Mouse (Mus musculus) gastrocnemius, adult 8-10 months (tissue): ENCODE results near the gene Psme2. TPM values are rescaled to one million over a fixed set of nuclear protein-coding genes. Genes with fewer than 3 reads are reported as not detected.

Experiments used
- DNase-seq, 2 experiments: peaks; one replicate each; pipeline ENCODE4 v3.0.0; 2022; ENCODE audit warnings: low spot score in 2 of 2
- total RNA-seq, 4 experiments: library from RNA; stranded (reverse); gene quantifications; 2 replicates each; pipeline ENCODE4 v1.2.4; 2022

Psme2 gene
- total RNA-seq, 4 experiments from 2014 or later, result 50.9 to 72.8 (median 62.7) TPM

GRCm38 (mm10) chr14:55570588-55570987 is 20.3 kb downstream of the Psme2 start:
- no peak for DNase-seq

GRCm38 (mm10) chr14:55567496-55567895 is 23.4 kb downstream of the Psme2 start:
- DNase-seq, result no peak

GRCm38 (mm10) chr14:55565748-55566147 is 25.2 kb downstream of the Psme2 start:
- no peak for DNase-seq

GRCm38 (mm10) chr14:55563249-55563648 is 27.7 kb downstream of the Psme2 start:
- no peak for DNase-seq

- DNase-seq, result no peak
These were observed 29.1 kb downstream of the Psme2 start for GRCm38 (mm10) chr14:55561860-55562259.

- DNase-seq, result peak; percentile 97
These were observed 30.5 kb downstream of the Psme2 start, which contains the start of gene A730061H03Rik for GRCm38 (mm10) chr14:55560202-55561073. Gene A730061H03Rik, minus strand, starts transcription at chr14:55560406.

GRCm38 (mm10) chr14:55559799-55560201 is 31.1 kb downstream of the Psme2 start, which contains the start of gene Dcaf11:
Gene Dcaf11, plus strand, starts transcription at chr14:55560006.
- peak; percentile 84 to 91 for DNase-seq

- DNase-seq, result no peak
These were observed 32.0 kb downstream of the Psme2 start for GRCm38 (mm10) chr14:55558740-55559448.

- DNase-seq, result no peak
These were observed 33.3 kb downstream of the Psme2 start for GRCm38 (mm10) chr14:55557587-55557986.

- peak; percentile 55 to 61 for DNase-seq
These were observed 33.9 kb downstream of the Psme2 start for GRCm38 (mm10) chr14:55557003-55557402.

GRCm38 (mm10) chr14:55555788-55556187 is 35.1 kb downstream of the Psme2 start:
- DNase-seq, result no peak

- no peak for DNase-seq
These were observed 36.3 kb downstream of the Psme2 start for GRCm38 (mm10) chr14:55554635-55555034.

- no peak for DNase-seq
These were observed 39.1 kb downstream of the Psme2 start for GRCm38 (mm10) chr14:55551794-55552193.

GRCm38 (mm10) chr14:55551347-55551746 is 39.6 kb downstream of the Psme2 start:
- no peak for DNase-seq

GRCm38 (mm10) chr14:55550191-55550590 is 40.7 kb downstream of the Psme2 start:
- no peak for DNase-seq

- no peak for DNase-seq
These were observed 46.6 kb downstream of the Psme2 start for GRCm38 (mm10) chr14:55544334-55544733.

- no peak for DNase-seq
These were observed 48.6 kb downstream of the Psme2 start for GRCm38 (mm10) chr14:55542268-55542667.

- peak; percentile 48 to 59 for DNase-seq
These were observed 50.1 kb downstream of the Psme2 start for GRCm38 (mm10) chr14:55540787-55541321.

- peak; percentile 81 to 89 for DNase-seq
These were observed 50.7 kb downstream of the Psme2 start, which contains the start of gene Pck2 for GRCm38 (mm10) chr14:55540067-55540786. Gene Pck2, plus strand, starts transcription at chr14:55540266.
